Mouse (Mus musculus): Measurements from ENCODE around the gene Mmab. TPM values are rescaled to one million over a fixed set of nuclear protein-coding genes. Genes with fewer than 3 reads are reported as not detected.

Gene Mmab
- polyA plus RNA-seq, 1 experiment from 2014 or later: 11.7 TPM

- Histone ChIP-seq H3K4me3 (replicated peaks) (no peak overlapping the region), H3K36me3 (peaks cover 98% of the 10 kb centered on the region), H3K27me3 (no peaks in the 10 kb centered on the region), H3K9ac (no peak overlapping the region), H3K4me1 (replicated peaks) (peaks cover 10% of the 10 kb centered on the region; the same call in 1 of the 2 replicates), H3K9me3 (replicated peaks) (no peaks in the 10 kb centered on the region), H3K4me2 (no peak overlapping the region), H3K27ac (no peak overlapping the region)
- ATAC-seq (ENCODE audit: low read depth) (no peak), DNase-seq (no peak)
- 86% methylated on average over 11 of the region's 11 CpGs for WGBS (ENCODE audit: insufficient replicate concordance)
Observed at GRCm38 (mm10) chr5:114408846-114409245, 35.0 kb downstream of the Mmab start.

DNA sequence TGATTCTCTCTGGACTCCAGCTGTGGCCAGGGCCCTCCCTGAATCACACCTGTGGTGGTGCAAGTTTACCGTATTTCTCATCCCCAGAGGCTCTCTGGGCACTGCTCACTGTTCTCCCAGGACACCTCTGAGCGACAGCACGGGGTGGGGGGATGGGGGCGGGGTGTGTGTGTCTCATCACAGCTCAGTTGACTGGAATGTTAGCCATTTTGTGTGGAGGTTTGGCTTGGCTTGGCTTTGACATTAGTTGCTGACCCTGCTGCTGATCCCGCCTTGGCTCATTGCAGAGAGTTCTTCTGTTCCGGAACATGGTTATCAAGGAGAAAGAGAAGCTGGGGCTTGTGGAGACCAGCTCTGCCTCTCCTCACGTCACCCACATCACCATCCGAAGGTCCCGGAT, 36.0 kb downstream of the Mmab start:
- H3K36me3 ChIP-seq: peaks cover 100% of the 10 kb centered on the region

DNA sequence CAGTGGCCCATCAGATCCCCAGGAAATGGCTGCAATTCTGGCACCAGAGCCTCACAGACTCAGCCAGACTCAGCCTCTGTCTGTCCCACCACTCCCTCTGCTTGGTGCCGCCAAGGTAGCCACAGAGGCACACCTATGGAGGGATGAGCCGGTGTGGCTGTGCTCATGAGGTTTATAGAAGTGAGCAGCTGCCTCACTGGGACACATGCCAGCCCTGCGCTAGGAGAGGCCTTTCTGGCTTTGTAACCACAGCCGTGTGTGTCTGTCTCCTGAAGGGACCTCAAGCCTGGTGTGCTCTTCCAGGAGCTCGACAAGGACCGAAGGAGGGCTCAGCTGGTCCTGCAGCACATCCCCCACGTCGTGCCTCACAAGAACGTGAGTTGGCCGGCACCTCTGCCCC, 36.6 kb downstream of the Mmab start:
- WGBS (ENCODE audit: insufficient replicate concordance): 85% methylated on average over 10 of the region's 10 CpGs
- no peaks in the 10 kb centered on the region for H3K27me3 ChIP-seq
- no peaks in the 10 kb centered on the region for H3K4me1 ChIP-seq (replicated peaks)
- H3K36me3 ChIP-seq: peaks cover 100% of the 10 kb centered on the region
- no peak overlapping the region for H3K4me3 ChIP-seq (replicated peaks)
- no peak overlapping the region for H3K27ac ChIP-seq
- H3K9me3 ChIP-seq (replicated peaks): no peaks in the 10 kb centered on the region
- ATAC-seq (ENCODE audit: low read depth): no peak
- DNase-seq: no peak
- H3K4me2 ChIP-seq: no peak overlapping the region
- no peak overlapping the region for H3K9ac ChIP-seq

More for the DNA sequence above, 36.0 kb downstream of the Mmab start:
- 91% methylated on average over 9 of the region's 9 CpGs for WGBS (ENCODE audit: insufficient replicate concordance)
- Histone ChIP-seq H3K4me1 (replicated peaks) (0 out of 2 replicates have a peak, but pooled peaks cover under 1% of the 10 kb centered on the region), H3K27ac (no peak overlapping the region), H3K9ac (no peak overlapping the region), H3K9me3 (replicated peaks) (no peaks in the 10 kb centered on the region), H3K27me3 (no peaks in the 10 kb centered on the region), H3K4me2 (no peak overlapping the region), H3K4me3 (replicated peaks) (no peak overlapping the region)
- no peak for ATAC-seq (ENCODE audit: low read depth)
- DNase-seq: no peak

GRCm38 (mm10) chr5:114406592-114406991, 37.3 kb downstream of the Mmab start:
- no peak overlapping the region for H3K4me2 ChIP-seq
- no peaks in the 10 kb centered on the region for H3K4me1 ChIP-seq (replicated peaks)
- DNase-seq (no peak), ATAC-seq (ENCODE audit: low read depth) (no peak)
- H3K9me3 ChIP-seq (replicated peaks): no peaks in the 10 kb centered on the region
- no peak overlapping the region for H3K27ac ChIP-seq
- no peak overlapping the region for H3K9ac ChIP-seq
- H3K4me3 ChIP-seq (replicated peaks): no peak overlapping the region
- H3K27me3 ChIP-seq: no peaks in the 10 kb centered on the region
- peaks cover 100% of the 10 kb centered on the region for H3K36me3 ChIP-seq
- 87% methylated on average over 14 of the region's 14 CpGs for WGBS (ENCODE audit: insufficient replicate concordance)

- DNase-seq (no peak), ATAC-seq (ENCODE audit: low read depth) (no peak)
- H3K27me3 ChIP-seq: no peaks in the 10 kb centered on the region
- H3K4me2 ChIP-seq: no peak overlapping the region
- H3K36me3 ChIP-seq: peaks cover 84% of the 10 kb centered on the region
- H3K9me3 ChIP-seq (replicated peaks): no peaks in the 10 kb centered on the region
- H3K9ac ChIP-seq: no peak overlapping the region
- H3K4me3 ChIP-seq (replicated peaks): no peak overlapping the region
- H3K27ac ChIP-seq: no peak overlapping the region
- no peaks in the 10 kb centered on the region for H3K4me1 ChIP-seq (replicated peaks)
- 85% methylated on average over 9 of the region's 9 CpGs for WGBS (ENCODE audit: insufficient replicate concordance)
Observed at GRCm38 (mm10) chr5:114393169-114393568, 50.7 kb downstream of the Mmab start.

DNA sequence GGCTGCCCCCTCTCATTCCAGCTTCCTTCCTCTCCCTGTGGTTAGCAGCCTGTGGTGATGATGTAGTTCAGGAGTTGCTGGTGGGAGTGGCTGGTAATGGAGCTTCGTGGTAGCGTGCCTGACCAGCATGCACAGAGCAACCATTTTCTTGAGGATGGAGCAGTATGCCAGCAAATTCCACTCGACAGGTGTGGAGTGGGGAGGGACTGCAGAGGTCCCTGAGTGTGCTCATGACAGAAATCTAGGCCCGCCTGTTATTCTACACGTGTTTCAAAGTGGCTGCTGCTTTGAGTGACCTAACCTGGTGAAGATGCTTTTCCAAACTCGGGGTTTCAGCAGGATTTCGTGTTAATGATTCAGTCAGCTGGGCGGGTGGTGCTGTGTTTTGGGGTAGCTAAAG, 59.4 kb downstream of the Mmab start:
- peaks cover 21% of the 10 kb centered on the region for H3K4me1 ChIP-seq (replicated peaks)
- H3K27ac ChIP-seq: no peak overlapping the region
- no peak overlapping the region for H3K9ac ChIP-seq
- no peaks in the 10 kb centered on the region for H3K9me3 ChIP-seq (replicated peaks)
- 81% methylated on average over 8 of the region's 8 CpGs for WGBS (ENCODE audit: insufficient replicate concordance)
- ATAC-seq (ENCODE audit: low read depth) (no peak), DNase-seq (no peak)
- H3K27me3 ChIP-seq: no peaks in the 10 kb centered on the region
- H3K4me2 ChIP-seq: no peak overlapping the region
- H3K4me3 ChIP-seq (replicated peaks): no peak overlapping the region
- H3K36me3 ChIP-seq: peaks cover 64% of the 10 kb centered on the region

DNA sequence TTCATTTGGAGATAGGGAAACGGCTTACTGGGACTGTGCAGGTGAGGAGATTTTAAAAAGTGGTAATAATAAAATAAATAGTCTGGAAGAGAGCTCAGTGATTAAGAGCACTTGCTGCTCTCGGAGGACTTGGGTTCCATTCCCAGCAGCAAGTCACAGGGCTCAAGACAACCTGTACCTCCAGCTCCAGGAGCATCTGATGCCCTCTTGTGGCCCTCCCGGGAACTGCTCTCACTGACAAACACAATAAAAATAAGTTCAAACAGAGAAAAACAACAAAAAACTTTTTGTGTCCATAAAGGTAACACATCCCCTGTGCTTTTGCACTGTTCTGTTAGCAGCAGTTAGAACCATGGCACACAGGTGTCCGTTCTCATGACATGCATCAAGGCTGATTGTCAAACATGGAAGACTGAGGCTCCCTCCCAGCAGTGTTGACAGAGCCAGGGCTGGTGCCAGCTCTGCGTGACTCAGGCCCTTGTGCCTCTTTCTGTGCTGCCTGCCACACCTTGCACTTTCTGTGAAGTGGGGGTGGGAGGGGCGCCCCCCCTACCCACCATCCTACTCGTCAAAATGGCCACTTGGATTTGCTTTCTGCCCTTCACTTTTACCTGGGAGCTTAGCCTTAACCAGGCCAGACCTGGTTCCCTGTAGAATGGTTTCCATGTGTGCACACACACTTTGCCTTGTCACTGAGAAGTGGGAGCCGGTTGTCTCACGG, 60.5 kb downstream of the Mmab start:
- peaks cover 32% of the 10 kb centered on the region for H3K4me1 ChIP-seq (replicated peaks)
- WGBS (ENCODE audit: insufficient replicate concordance): 69% methylated on average over 9 of the region's 9 CpGs
- no peaks in the 10 kb centered on the region for H3K9me3 ChIP-seq (replicated peaks)
- no peaks in the 10 kb centered on the region for H3K27me3 ChIP-seq
- DNase-seq: peak; percentile 34
- H3K4me2 ChIP-seq: no peak overlapping the region
- peaks cover 52% of the 10 kb centered on the region for H3K36me3 ChIP-seq
- no peak overlapping the region for H3K4me3 ChIP-seq (replicated peaks)
- H3K9ac ChIP-seq: no peak overlapping the region
- ATAC-seq (ENCODE audit: low read depth): no peak
- H3K27ac ChIP-seq: no peak overlapping the region

Small RNAs within 50 kb of the gene (microRNA-seq; reads per million reads assigned to microRNA genes)
- gene Mir7027: not detected

Other genes starting within 250 kb of the Mmab start
- gene Foxn4, start 170.3 kb downstream of the Mmab start, polyA plus RNA-seq (2015; fragmentation: Nextera tagmentation; extraction: Ambion mirVana): not detected in 2 replicates
- gene Myo1h, start 154.9 kb downstream of the Mmab start, polyA plus RNA-seq (2015; fragmentation: Nextera tagmentation; extraction: Ambion mirVana): 0.16 and 0.22 TPM in 2 replicates
- 23.3 and 26.1 TPM in 2 replicates for gene Kctd10, start 63.6 kb downstream of the Mmab start, polyA plus RNA-seq (2015; fragmentation: Nextera tagmentation; extraction: Ambion mirVana)
- gene Ube3b, start 63.5 kb downstream of the Mmab start, polyA plus RNA-seq (2015; fragmentation: Nextera tagmentation; extraction: Ambion mirVana): 14.5 and 16.2 TPM in 2 replicates
- gene Mvk, start 209 bp upstream of the Mmab start, polyA plus RNA-seq (2015; fragmentation: Nextera tagmentation; extraction: Ambion mirVana): 31.5 and 36.6 TPM in 2 replicates
- gene Fam222a, start 124.0 kb upstream of the Mmab start, polyA plus RNA-seq (2015; fragmentation: Nextera tagmentation; extraction: Ambion mirVana): 0.58 and 0.61 TPM in 2 replicates
- 0.17 and 0.23 TPM in 2 replicates for gene Trpv4, start 214.4 kb upstream of the Mmab start, polyA plus RNA-seq (2015; fragmentation: Nextera tagmentation; extraction: Ambion mirVana)
- gene Gltp, start 246.9 kb upstream of the Mmab start, polyA plus RNA-seq (2015; fragmentation: Nextera tagmentation; extraction: Ambion mirVana): 36.1 and 41.7 TPM in 2 replicates